Mouse (Mus musculus): ENCODE measurements around the gene Rin3. TPM values are rescaled to one million over a fixed set of nuclear protein-coding genes. Genes with fewer than 3 reads are reported as not detected.

Rin3 gene
- total and polyA plus RNA-seq, 2 experiments from 2014 or later: 1.9 to 3.3 TPM

DNA sequence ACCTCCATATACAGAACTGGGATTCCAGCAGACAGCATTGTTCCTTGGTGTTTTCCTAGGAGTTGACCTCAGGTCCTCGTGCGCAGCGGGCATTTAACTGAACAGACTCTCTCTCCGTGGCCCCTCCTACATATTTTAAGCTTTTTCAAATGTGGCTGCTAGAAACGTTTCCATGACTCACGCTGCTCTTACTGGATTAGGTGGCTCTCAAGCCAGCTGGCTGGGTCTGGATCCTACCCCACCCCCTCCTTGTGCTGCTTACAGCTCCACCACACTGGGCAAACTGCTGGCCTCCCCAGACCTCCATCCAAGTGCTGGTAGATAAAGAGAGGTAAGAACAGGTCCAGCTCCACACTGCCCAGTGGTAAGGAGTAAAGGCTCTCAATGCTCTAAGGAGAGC lies 139.2 kb downstream of the Rin3 start:
- Histone ChIP-seq H3K4me1 (ENCODE audit: insufficient read depth) (no peaks in the 10 kb centered on the region), H3K9me3 (ENCODE audit: low read length) (no peaks in the 10 kb centered on the region), H3K9ac (no peak overlapping the region), H3K27ac (ENCODE audit: low read depth, low read length) (no peak overlapping the region), H3K36me3 (ENCODE audit: insufficient read depth) (peaks cover 8% of the 10 kb centered on the region; the same call in 1 of the 2 replicates), H3K4me3 (ENCODE audit: low read depth, low read length) (no peak overlapping the region), H3K4me2 (ENCODE audit: low read depth) (no peak overlapping the region), H3K27me3 (ENCODE audit: insufficient read depth, low read length) (no peaks in the 10 kb centered on the region)
- 83% methylated on average over 6 of the region's 6 CpGs for WGBS
- no peak for DNase-seq
- ATAC-seq: no peak
- no peak for TF ChIP-seq CTCF (IDR thresholded peaks at IDR 0.05; ENCODE audit: low read depth)

DNA sequence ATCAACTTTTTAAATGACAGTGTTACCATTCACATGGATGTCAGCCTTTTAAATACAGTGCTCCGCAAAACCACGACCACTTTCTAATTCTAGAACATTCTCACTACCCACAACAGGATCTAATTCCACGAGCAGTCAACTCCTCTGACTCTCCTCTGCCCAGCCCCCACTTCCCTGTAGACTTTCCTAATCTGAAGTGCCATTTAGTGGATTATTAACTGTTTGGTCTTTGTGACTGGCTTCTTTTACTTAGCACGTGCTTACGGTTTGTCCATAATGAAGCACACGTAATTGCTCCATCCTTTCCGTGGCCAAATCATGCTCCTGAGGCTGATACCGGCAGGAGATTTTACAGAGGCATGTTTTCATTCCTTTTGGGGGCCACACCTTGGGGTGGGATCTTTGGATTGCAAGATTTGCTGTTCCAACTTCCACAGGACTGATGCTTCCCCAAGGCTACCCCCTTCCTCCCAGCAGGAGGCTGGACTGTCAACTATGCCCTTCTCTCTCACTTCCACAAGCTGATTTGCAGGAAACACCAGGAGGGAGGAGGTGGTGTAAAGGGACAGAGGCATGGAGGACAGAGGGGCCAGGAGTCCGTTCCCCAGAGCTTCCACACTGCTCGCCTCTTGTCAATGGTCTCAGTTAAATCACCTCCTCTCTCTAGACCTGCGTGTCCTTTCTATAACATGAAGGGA lies 139.9 kb downstream of the Rin3 start:
- Histone ChIP-seq H3K9me3 (ENCODE audit: low read length) (no peaks in the 10 kb centered on the region), H3K9ac (no peak overlapping the region), H3K27me3 (ENCODE audit: insufficient read depth, low read length) (no peaks in the 10 kb centered on the region), H3K27ac (ENCODE audit: low read depth, low read length) (no peak overlapping the region), H3K4me1 (ENCODE audit: insufficient read depth) (no peaks in the 10 kb centered on the region), H3K36me3 (ENCODE audit: insufficient read depth) (peaks cover 8% of the 10 kb centered on the region; the same call in 1 of the 2 replicates), H3K4me2 (ENCODE audit: low read depth) (no peak overlapping the region), H3K4me3 (ENCODE audit: low read depth, low read length) (no peak overlapping the region)
- TF ChIP-seq CTCF (IDR thresholded peaks at IDR 0.05; ENCODE audit: low read depth): no peak
- DNase-seq (no peak), ATAC-seq (no peak)
- 92% methylated on average over 11 of the region's 11 CpGs for WGBS

GRCm38 (mm10) chr12:102423625-102424024 lies 140.8 kb downstream of the Rin3 start:
- H3K27ac ChIP-seq (ENCODE audit: low read depth, low read length): no peak overlapping the region
- no peaks in the 10 kb centered on the region for H3K27me3 ChIP-seq (ENCODE audit: insufficient read depth, low read length)
- no peak overlapping the region for H3K4me3 ChIP-seq (ENCODE audit: low read depth, low read length)
- no peak overlapping the region for H3K4me2 ChIP-seq (ENCODE audit: low read depth)
- H3K9me3 ChIP-seq (ENCODE audit: low read length): no peaks in the 10 kb centered on the region
- DNase-seq: no peak
- WGBS: 94% methylated on average over 8 of the region's 8 CpGs
- TF ChIP-seq CTCF (IDR thresholded peaks at IDR 0.05; ENCODE audit: low read depth): no peak
- peaks cover 8% of the 10 kb centered on the region; the same call in 1 of the 2 replicates for H3K36me3 ChIP-seq (ENCODE audit: insufficient read depth)
- H3K9ac ChIP-seq: no peak overlapping the region
- no peaks in the 10 kb centered on the region for H3K4me1 ChIP-seq (ENCODE audit: insufficient read depth)
- no peak for ATAC-seq

DNA sequence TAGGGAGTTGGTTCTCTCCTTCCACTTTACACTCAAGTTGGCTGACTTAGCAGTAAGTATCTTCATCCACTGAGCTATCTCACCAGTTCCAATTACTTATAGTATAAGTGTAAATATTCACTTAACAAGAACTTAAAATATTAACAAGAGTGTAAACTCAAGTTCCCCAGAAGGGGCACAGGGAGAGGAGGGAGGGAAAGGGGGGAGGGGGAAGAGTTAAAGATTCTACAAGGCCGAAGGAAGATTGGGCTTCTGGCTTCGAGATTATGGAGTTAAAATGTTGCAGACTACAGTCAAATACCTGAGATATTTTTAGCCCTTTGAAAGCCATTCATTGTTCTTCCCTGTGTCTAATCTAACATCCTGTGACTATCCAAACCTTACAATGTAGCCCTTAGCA lies 141.6 kb downstream of the Rin3 start:
- no peak overlapping the region for H3K9ac ChIP-seq
- no peak overlapping the region for H3K4me3 ChIP-seq (ENCODE audit: low read depth, low read length)
- no peaks in the 10 kb centered on the region for H3K4me1 ChIP-seq (ENCODE audit: insufficient read depth)
- H3K4me2 ChIP-seq (ENCODE audit: low read depth): no peak overlapping the region
- H3K27ac ChIP-seq (ENCODE audit: low read depth, low read length): no peak overlapping the region
- DNase-seq (no peak), ATAC-seq (no peak)
- TF ChIP-seq CTCF (IDR thresholded peaks at IDR 0.05; ENCODE audit: low read depth): no peak
- WGBS: 87% methylated on average over 2 of the region's 2 CpGs
- H3K27me3 ChIP-seq (ENCODE audit: insufficient read depth, low read length): no peaks in the 10 kb centered on the region
- no peaks in the 10 kb centered on the region for H3K9me3 ChIP-seq (ENCODE audit: low read length)
- H3K36me3 ChIP-seq (ENCODE audit: insufficient read depth): peaks cover 8% of the 10 kb centered on the region; the same call in 1 of the 2 replicates

- no peak for ATAC-seq
- H3K9ac ChIP-seq: no peak overlapping the region
- WGBS: 87% methylated on average over 4 of the region's 4 CpGs
Measured at GRCm38 (mm10) chr12:102425048-102425578, 142.3 kb downstream of the Rin3 start.

GRCm38 (mm10) chr12:102426285-102426684 lies 143.4 kb downstream of the Rin3 start:
- no peak for TF ChIP-seq CTCF (IDR thresholded peaks at IDR 0.05; ENCODE audit: low read depth)
- ATAC-seq: no peak

More at GRCm38 (mm10) chr12:102425048-102425578, 142.3 kb downstream of the Rin3 start:
- Histone ChIP-seq H3K9me3 (ENCODE audit: low read length) (no peaks in the 10 kb centered on the region), H3K36me3 (ENCODE audit: insufficient read depth) (peaks cover 8% of the 10 kb centered on the region; the same call in 1 of the 2 replicates), H3K4me2 (ENCODE audit: low read depth) (no peak overlapping the region), H3K27ac (ENCODE audit: low read depth, low read length) (no peak overlapping the region), H3K4me3 (ENCODE audit: low read depth, low read length) (no peak overlapping the region), H3K27me3 (ENCODE audit: insufficient read depth, low read length) (no peaks in the 10 kb centered on the region), H3K4me1 (ENCODE audit: insufficient read depth) (no peaks in the 10 kb centered on the region)
- TF ChIP-seq CTCF (IDR thresholded peaks at IDR 0.05; ENCODE audit: low read depth): no peak
- DNase-seq: no peak

DNA sequence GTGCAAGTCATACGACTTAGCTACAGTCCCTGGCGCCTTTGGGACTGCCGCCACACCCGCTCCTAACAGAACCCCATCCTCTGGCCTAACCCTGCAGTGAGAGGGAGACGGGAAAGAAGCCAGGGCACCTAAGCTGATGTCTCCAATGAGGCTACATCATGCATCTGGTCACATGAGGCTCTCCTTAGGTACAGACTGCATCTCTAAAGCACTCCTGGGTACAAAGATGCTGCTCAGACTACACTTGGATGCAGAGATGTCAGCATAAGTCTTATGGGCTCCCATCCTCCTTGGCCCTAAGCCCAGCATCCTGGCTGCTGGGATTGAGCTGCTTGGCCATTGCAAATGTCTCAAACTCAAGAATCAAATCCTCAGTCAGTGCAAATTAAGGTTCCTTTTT lies 146.8 kb downstream of the Rin3 start:
- no peak for ATAC-seq
- H3K27ac ChIP-seq (ENCODE audit: low read depth, low read length): no peak overlapping the region
- no peak overlapping the region for H3K4me2 ChIP-seq (ENCODE audit: low read depth)
- no peak overlapping the region for H3K4me3 ChIP-seq (ENCODE audit: low read depth, low read length)
- no peak for TF ChIP-seq CTCF (IDR thresholded peaks at IDR 0.05; ENCODE audit: low read depth)
- no peak for DNase-seq
- no peaks in the 10 kb centered on the region for H3K4me1 ChIP-seq (ENCODE audit: insufficient read depth)
- H3K27me3 ChIP-seq (ENCODE audit: insufficient read depth, low read length): no peaks in the 10 kb centered on the region
- 95% methylated on average over 5 of the region's 5 CpGs for WGBS
- no peaks in the 10 kb centered on the region for H3K9me3 ChIP-seq (ENCODE audit: low read length)
- H3K9ac ChIP-seq: no peak overlapping the region
- H3K36me3 ChIP-seq (ENCODE audit: insufficient read depth): no peaks in the 10 kb centered on the region; the same call in 1 of the 2 replicates

More at GRCm38 (mm10) chr12:102426285-102426684, 143.4 kb downstream of the Rin3 start:
- no peak overlapping the region for H3K4me3 ChIP-seq (ENCODE audit: low read depth, low read length)
- no peak for DNase-seq
- no peaks in the 10 kb centered on the region for H3K27me3 ChIP-seq (ENCODE audit: insufficient read depth, low read length)
- H3K4me1 ChIP-seq (ENCODE audit: insufficient read depth): no peaks in the 10 kb centered on the region
- peaks cover 8% of the 10 kb centered on the region; the same call in 1 of the 2 replicates for H3K36me3 ChIP-seq (ENCODE audit: insufficient read depth)
- 95% methylated on average over 7 of the region's 7 CpGs for WGBS
- H3K9ac ChIP-seq: no peak overlapping the region
- H3K27ac ChIP-seq (ENCODE audit: low read depth, low read length): no peak overlapping the region
- H3K4me2 ChIP-seq (ENCODE audit: low read depth): no peak overlapping the region
- no peaks in the 10 kb centered on the region for H3K9me3 ChIP-seq (ENCODE audit: low read length)

Data from forebrain, postnatal 0 days (tissue).